Mouse (Mus musculus): ENCODE measurements at regions not wholly inside any gene's neighbourhood (a gene's known extent, or its start where the extent isn't known, plus 50 kb on each side); places are given as distances from the start of the nearest gene placed in this dataset.

GRCm38 (mm10) chr9:73392036-73392435 is 278.8 kb downstream of the Rsl24d1 start:
- no peak for TF ChIP-seq CTCF (conservative IDR thresholded peaks at IDR 0.05; ENCODE audit: low read length)
- TF ChIP-seq POU5F1 (IDR thresholded peaks at IDR 0.05; ENCODE audit: borderline replicate concordance, low read length) = no peak
